Mouse (Mus musculus) lung, postnatal 0 days (tissue): ENCODE results near the gene Gpr84. TPM values are rescaled to one million over a fixed set of nuclear protein-coding genes. Genes with fewer than 3 reads are reported as not detected.
"Not testable (repeated sequence)": the region's sequence is repeated elsewhere in the genome, so short reads cannot be mapped to it uniquely, and the experiment has no call there.

Experiments
- ATAC-seq: fragments of 200-750 bp; cut with Nextera tagmentation; 2 replicates; pipeline ENCODE4 v1.8.0; 2017; ENCODE audit warnings: moderate library complexity
- DNase-seq: peaks from one replicate; pipeline ENCODE4 v3.0.0-alpha.2; 2016; ENCODE audit warnings: low spot score
- H3K27ac ChIP-seq: fragments of 300-500 bp; sonication (generic); 2 replicates; pipeline ENCODE4 v1.5.1; 2014; ENCODE audit warnings: antibody characterized with exemption, mild to moderate bottlenecking, low read length, mixed read lengths
- H3K27me3 ChIP-seq: fragments of 300-500 bp; sonication (generic); replicated peaks from 2 replicates; pipeline ENCODE4 v1.6.1; 2014; ENCODE audit warnings: low read length, mixed read lengths; ENCODE audit not compliant: insufficient read depth
- H3K36me3 ChIP-seq: fragments of 300-500 bp; sonication (generic); 2 replicates; pipeline ENCODE4 v1.6.1; 2014; ENCODE audit warnings: low read length, mixed read lengths; ENCODE audit not compliant: insufficient read depth
- H3K4me1 ChIP-seq: fragments of 300-500 bp; sonication (generic); 2 replicates; pipeline ENCODE4 v1.6.1; 2014; ENCODE audit warnings: antibody characterized with exemption, low read depth, low read length, mixed read lengths; ENCODE audit not compliant: insufficient read depth
- H3K4me2 ChIP-seq: fragments of 300-500 bp; sonication (generic); replicated peaks from 2 replicates; pipeline ENCODE4 v1.6.1; 2014; ENCODE audit warnings: low read depth, mild to moderate bottlenecking, low read length, moderate library complexity, mixed read lengths
- H3K4me3 ChIP-seq: fragments of 300-500 bp; sonication (generic); 2 replicates; pipeline ENCODE4 v1.5.1; 2014; ENCODE audit warnings: low read depth, low read length
- H3K9ac ChIP-seq: fragments of 300-500 bp; sonication (generic); replicated peaks from 2 replicates; pipeline ENCODE4 v1.6.1; 2014; ENCODE audit warnings: low read depth, mild to moderate bottlenecking
- H3K9me3 ChIP-seq: fragments of 300-500 bp; sonication (generic); 2 replicates; pipeline ENCODE4 v1.6.1; 2016; ENCODE audit warnings: low read length, mixed read lengths
- CTCF ChIP-seq: IDR thresholded peaks from 2 replicates; pipeline ENCODE4 v1.5.1; 2016; ENCODE audit warnings: antibody characterized with exemption, mild to moderate bottlenecking
- EP300 ChIP-seq: IDR thresholded peaks from 2 replicates; pipeline ENCODE4 v1.6.1; 2016; ENCODE audit warnings: antibody characterized with exemption, mild to moderate bottlenecking, control low read depth
- WGBS: fragments of 180-500 bp; shearing (Covaris S2); extraction: QIAGEN DNeasy Blood & Tissue Kit; methylation state at CpG from one replicate; pipeline ENCODE4 v1.1.7; 2014; 5-methylcytosine and 5-hydroxymethylcytosine counted together
- polyA plus RNA-seq: library from polyadenylated mRNA; unstranded; fragments of >200 nt; fragmentation: Nextera tagmentation; extraction: Ambion mirVana; gene quantifications from 2 replicates; pipeline ENCODE4 v1.2.1, GENCODE M21; 2015

The Gpr84 gene
- polyA plus RNA-seq, 1 experiment from 2014 or later, result 0.67 TPM

- Histone ChIP-seq H3K9ac (no peak overlapping the region), H3K36me3 (no peaks in the 10 kb centered on the region), H3K27ac (no peak overlapping the region), H3K27me3 (no peaks in the 10 kb centered on the region), H3K4me3 (no peak overlapping the region), H3K4me2 (no peak overlapping the region), H3K9me3 (no peaks in the 10 kb centered on the region), H3K4me1 (peaks cover under 1% of the 10 kb centered on the region; the same call in 1 of the 2 replicates)
- ATAC-seq, result peak; percentile 63
- TF ChIP-seq CTCF, result peak; percentile 82
- no peak for TF ChIP-seq EP300
- 44% methylated on average over 3 of the region's 3 CpGs for WGBS
- DNase-seq, result peak; percentile 87
Measured at GRCm38 (mm10) chr15:103280817-103281464, 29.5 kb downstream of the Gpr84 start.

- Histone ChIP-seq H3K4me3 (no peak overlapping the region), H3K27ac (no peak overlapping the region), H3K36me3 (no peaks in the 10 kb centered on the region), H3K4me2 (no peak overlapping the region), H3K9me3 (no peaks in the 10 kb centered on the region), H3K27me3 (no peaks in the 10 kb centered on the region), H3K9ac (no peak overlapping the region), H3K4me1 (no peaks in the 10 kb centered on the region)
- WGBS, result 51% methylated on average over 3 of the region's 3 CpGs
- DNase-seq (peak; percentile 49), ATAC-seq (no peak)
- TF ChIP-seq CTCF (peak; percentile 61), EP300 (no peak)
Measured at GRCm38 (mm10) chr15:103279750-103280149, 30.7 kb downstream of the Gpr84 start.

DNA sequence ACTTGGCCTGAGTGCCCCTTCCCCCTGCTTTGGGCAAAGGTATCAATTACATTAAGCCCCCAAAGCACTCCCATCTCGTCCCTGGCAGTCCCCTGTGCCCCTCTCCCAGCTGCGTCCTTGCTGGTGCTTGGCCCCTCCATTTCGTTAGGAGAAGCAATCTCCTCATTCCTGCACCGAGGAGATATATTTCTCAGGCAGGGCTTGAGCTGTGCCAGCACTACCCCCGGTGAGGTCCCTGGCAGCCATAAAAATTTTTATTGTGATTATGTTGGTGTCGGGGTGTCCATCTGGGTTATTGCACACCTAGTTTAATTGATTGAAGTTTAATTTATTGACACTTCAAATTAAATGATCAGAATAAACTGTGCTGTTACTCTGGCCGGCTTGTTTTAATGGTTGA lies 32.5 kb downstream of the Gpr84 start:
- no peak for ATAC-seq
- TF ChIP-seq CTCF (no peak), EP300 (no peak)
- H3K4me1 ChIP-seq, result no peaks in the 10 kb centered on the region; the same call in 1 of the 2 replicates
- H3K4me3 ChIP-seq, result no peak overlapping the region
- no peak overlapping the region for H3K9ac ChIP-seq
- H3K27me3 ChIP-seq, result no peaks in the 10 kb centered on the region
- no peaks in the 10 kb centered on the region for H3K36me3 ChIP-seq
- 72% methylated on average over 7 of the region's 7 CpGs for WGBS
- H3K9me3 ChIP-seq, result no peaks in the 10 kb centered on the region
- no peak for DNase-seq
- H3K4me2 ChIP-seq, result no peak overlapping the region
- no peak overlapping the region for H3K27ac ChIP-seq

DNA sequence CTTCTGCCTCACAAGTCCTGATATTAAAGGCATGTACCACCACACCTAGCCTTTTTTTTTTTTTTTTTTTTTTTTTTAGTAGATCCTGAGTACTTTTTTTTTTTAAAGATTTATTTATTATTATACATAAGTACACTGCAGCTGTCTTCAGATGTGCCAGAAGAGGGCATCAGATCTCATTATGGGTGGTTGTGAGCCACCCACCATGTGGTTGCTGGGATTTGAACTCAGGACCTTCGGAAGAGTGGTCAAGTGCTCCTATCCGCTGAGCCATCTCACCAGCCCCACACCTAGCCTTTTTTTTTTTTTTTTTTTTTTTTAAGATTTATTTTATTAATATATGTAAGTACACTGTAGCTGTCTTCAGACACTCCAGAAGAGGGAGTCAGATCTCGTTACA lies 34.5 kb downstream of the Gpr84 start:
- H3K4me3 ChIP-seq, H3K36me3 ChIP-seq, H3K9ac ChIP-seq, H3K27ac ChIP-seq, DNase-seq, ATAC-seq, H3K4me2 ChIP-seq, H3K27me3 ChIP-seq, H3K9me3 ChIP-seq, H3K4me1 ChIP-seq: not testable (repeated sequence)
- WGBS, result 93% methylated on average over 2 of the region's 3 CpGs

GRCm38 (mm10) chr15:103272419-103273279 lies 37.8 kb downstream of the Gpr84 start, which contains the start of gene Copz1:
Gene Copz1, plus strand, starts transcription at chr15:103272714.
- no peak for TF ChIP-seq EP300
- peak; percentile 57 for TF ChIP-seq CTCF
- H3K36me3 ChIP-seq, result no peaks in the 10 kb centered on the region
- ATAC-seq (peak; percentile 99), DNase-seq (peak; percentile 100)
- H3K4me1 ChIP-seq, result no peaks in the 10 kb centered on the region; the same call in 1 of the 2 replicates
- H3K27me3 ChIP-seq, result no peaks in the 10 kb centered on the region
- H3K9ac ChIP-seq, result peak within 1 kb of the TSS; percentile 88
- peak within 1 kb of the TSS; percentile 62 for H3K4me2 ChIP-seq
- H3K27ac ChIP-seq, result peak within 1 kb of the TSS; percentile 83
- H3K4me3 ChIP-seq, result peak within 1 kb of the TSS; percentile 78
- WGBS, result under 1% methylated on average over 38 of the region's 38 CpGs
- H3K9me3 ChIP-seq, result no peaks in the 10 kb centered on the region

- Histone ChIP-seq H3K27me3 (no peaks in the 10 kb centered on the region), H3K4me2 (no peak overlapping the region), H3K9ac (no peak overlapping the region), H3K4me3 (no peak overlapping the region), H3K36me3 (no peaks in the 10 kb centered on the region), H3K4me1 (no peaks in the 10 kb centered on the region), H3K27ac (no peak overlapping the region), H3K9me3 (no peaks in the 10 kb centered on the region)
- ATAC-seq (no peak), DNase-seq (no peak)
- WGBS, result 77% methylated on average over 4 of the region's 4 CpGs
- TF ChIP-seq EP300, result no peak
Measured at GRCm38 (mm10) chr15:103268903-103269302, 41.5 kb downstream of the Gpr84 start.
